ENCODE assay signal across 24 mouse cellular contexts in the genomic region with DNA sequence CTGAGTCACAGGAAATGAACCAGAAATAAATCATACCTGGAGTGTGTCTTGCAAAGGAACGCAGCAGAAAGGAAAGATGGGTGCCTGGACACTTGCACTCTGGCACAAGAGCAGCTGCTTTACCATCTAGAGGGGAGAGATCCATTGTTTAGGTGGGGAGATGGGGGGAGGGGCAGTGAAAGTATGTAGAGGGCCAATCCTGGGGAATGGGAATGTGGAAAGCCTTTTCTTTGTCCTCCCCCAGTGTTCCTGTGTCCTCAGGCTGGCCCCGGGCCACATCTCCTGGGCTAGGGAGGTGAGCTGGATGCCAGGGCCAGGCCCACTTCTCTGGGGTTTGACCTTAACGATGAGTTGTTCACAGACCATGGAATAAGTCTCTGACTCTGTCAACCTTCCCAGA.
DNase-seq lines count a peak whose midpoint lies in the region; ATAC-seq lines count a peak whose summit lies in the region.
"Had no signal": no experiment of that assay in that cellular context is flagged by ENCODE, and none has a peak within 500 bp of the region (broad histone marks: within the 10 kb centered on the region; RNA-seq: fewer than 3 reads in every experiment).

No protein-coding gene starts in this region.

- peak overlapping the region; percentile 40; the same call in 1 of the 2 replicates for H3K27ac ChIP-seq in hindbrain, embryonic 10.5 days
- no peak overlapping the region for H3K27ac ChIP-seq in hindbrain, embryonic 11.5 days (ENCODE audit: low read depth, low read length)
- peak overlapping the region; percentile 61 for H3K27ac ChIP-seq in embryonic facial prominence, embryonic 10.5 days (replicated peaks)
- H3K27ac ChIP-seq in embryonic facial prominence, embryonic 13.5 days: peak overlapping the region; percentile 76
- H3K27ac ChIP-seq: hindbrain, postnatal 0 days; layer of hippocampus, adult 2 months; midbrain, embryonic 12.5 days; neural tube, embryonic 13.5 days had no signal

- no peaks in the 10 kb centered on the region for H3K27me3 ChIP-seq in hindbrain, embryonic 10.5 days (ENCODE audit: insufficient read depth, poor library complexity, severe bottlenecking)
- no peaks in the 10 kb centered on the region for H3K27me3 ChIP-seq in hindbrain, embryonic 11.5 days (ENCODE audit: control insufficient read depth, insufficient read depth, low read length)
- 0 out of 2 replicates have a peak, but pooled peaks cover 6% of the 10 kb centered on the region for H3K27me3 ChIP-seq in embryonic facial prominence, embryonic 10.5 days (replicated peaks; ENCODE audit: low read depth, poor library complexity, severe bottlenecking)
- no peaks in the 10 kb centered on the region for H3K27me3 ChIP-seq in embryonic facial prominence, embryonic 13.5 days
- H3K27me3 ChIP-seq: neural tube, embryonic 13.5 days had no signal

- no peaks in the 10 kb centered on the region for H3K36me3 ChIP-seq in hindbrain, embryonic 10.5 days
- no peaks in the 10 kb centered on the region for H3K36me3 ChIP-seq in hindbrain, embryonic 11.5 days (ENCODE audit: control insufficient read depth, insufficient read depth, low read length)
- H3K36me3 ChIP-seq in embryonic facial prominence, embryonic 10.5 days (replicated peaks): no peaks in the 10 kb centered on the region
- no peaks in the 10 kb centered on the region for H3K36me3 ChIP-seq in embryonic facial prominence, embryonic 13.5 days
- H3K36me3 ChIP-seq: midbrain, embryonic 12.5 days; neural tube, embryonic 13.5 days had no signal

- no peaks in the 10 kb centered on the region for H3K9me3 ChIP-seq in hindbrain, embryonic 10.5 days
- H3K9me3 ChIP-seq in hindbrain, embryonic 11.5 days (ENCODE audit: control insufficient read depth, low read length): no peaks in the 10 kb centered on the region
- no peaks in the 10 kb centered on the region for H3K9me3 ChIP-seq in embryonic facial prominence, embryonic 10.5 days
- no peaks in the 10 kb centered on the region for H3K9me3 ChIP-seq in embryonic facial prominence, embryonic 13.5 days
- H3K9me3 ChIP-seq: midbrain, embryonic 12.5 days; neural tube, embryonic 13.5 days had no signal

- ATAC-seq in hindbrain, embryonic 11.5 days (ENCODE audit: low FRiP score): no peak
- ATAC-seq in embryonic facial prominence, embryonic 13.5 days (ENCODE audit: insufficient number of reproducible peaks, insufficient read depth, low FRiP score, low TSS enrichment, low read depth): no peak
- ATAC-seq: activated CD4-positive, CD25-positive, alpha-beta regulatory T cell, adult 4 months; forebrain, postnatal 0 days; hindbrain, postnatal 0 days; intestine, embryonic 16.5 days had no signal

- no peak for DNase-seq in hindbrain, embryonic 10.5 days (ENCODE audit: low spot score)
- no peak for DNase-seq in hindbrain, embryonic 11.5 days (ENCODE audit: low spot score)
- peak; percentile 33 for DNase-seq in lung, postnatal 10 days
- no peak for DNase-seq in lung, adult 18-20 months
- peak; percentile 33 for DNase-seq in embryonic facial prominence, embryonic 10.5 days (ENCODE audit: low spot score)
- DNase-seq in layer of hippocampus, adult 18-20 months (ENCODE audit: low spot score in 2 of 2): no peak
- DNase-seq: adrenal gland, adult 8-10 months; cerebellum, adult 11-12 months; cerebellum, postnatal 14 days; forebrain, postnatal 0 days; gastrocnemius, postnatal 14 days; heart, adult 11 months; kidney, postnatal 14 days; retina, postnatal 1 day; right cerebral cortex, postnatal 25 days; thymus, adult 18-20 months; thymus, postnatal 36 days had no signal

- H3K4me2 ChIP-seq in hindbrain, embryonic 11.5 days (replicated peaks; ENCODE audit: low read depth, low read length): no peak overlapping the region
- H3K4me2 ChIP-seq in embryonic facial prominence, embryonic 13.5 days: peak overlapping the region; percentile 12; the same call in 1 of the 2 replicates
- H3K4me2 ChIP-seq: midbrain, embryonic 12.5 days; neural tube, embryonic 13.5 days had no signal

- H3K4me3 ChIP-seq in hindbrain, embryonic 10.5 days: no peak overlapping the region
- no peak overlapping the region for H3K4me3 ChIP-seq in hindbrain, embryonic 11.5 days (ENCODE audit: low read depth, low read length)
- H3K4me3 ChIP-seq in embryonic facial prominence, embryonic 10.5 days: no peak overlapping the region
- H3K4me3 ChIP-seq in embryonic facial prominence, embryonic 13.5 days: no peak overlapping the region
- H3K4me3 ChIP-seq: layer of hippocampus, adult 2 months; midbrain, embryonic 12.5 days; neural tube, embryonic 13.5 days had no signal

- H3K4me1 ChIP-seq in hindbrain, embryonic 10.5 days (replicated peaks): peaks cover 18% of the 10 kb centered on the region
- no peaks in the 10 kb centered on the region for H3K4me1 ChIP-seq in hindbrain, embryonic 11.5 days (replicated peaks; ENCODE audit: control insufficient read depth, insufficient read depth, low read length)
- H3K4me1 ChIP-seq in embryonic facial prominence, embryonic 10.5 days: peaks cover 39% of the 10 kb centered on the region
- peaks cover 36% of the 10 kb centered on the region for H3K4me1 ChIP-seq in embryonic facial prominence, embryonic 13.5 days

- H3K9ac ChIP-seq in hindbrain, embryonic 11.5 days (ENCODE audit: low read depth, low read length): no peak overlapping the region
- H3K9ac ChIP-seq in embryonic facial prominence, embryonic 13.5 days: no peak overlapping the region
- H3K9ac ChIP-seq: forebrain, postnatal 0 days; midbrain, embryonic 12.5 days; neural tube, embryonic 13.5 days had no signal

- 72% methylated on average over 3 of the region's 3 CpGs for WGBS in hindbrain, embryonic 10.5 days
- 71% methylated on average over 3 of the region's 3 CpGs for WGBS in hindbrain, embryonic 11.5 days
- WGBS in embryonic facial prominence, embryonic 10.5 days: 62% methylated on average over 3 of the region's 3 CpGs
- WGBS in embryonic facial prominence, embryonic 13.5 days: 42% methylated on average over 3 of the region's 3 CpGs

Comparison
In these comparisons a context has a peak if more than half of its experiments do, and no peak if none do; other contexts are left out.
1. DNase-seq: peak in lung, postnatal 10 days (single experiment) and embryonic facial prominence, embryonic 10.5 days (single experiment); none in hindbrain, embryonic 10.5 days (single experiment), hindbrain, embryonic 11.5 days (single experiment), lung, adult 18-20 months (0 of 2) and layer of hippocampus, adult 18-20 months (0 of 2).